Mouse (Mus musculus): ENCODE measurements around the gene Egr2. TPM values are rescaled to one million over a fixed set of nuclear protein-coding genes. Genes with fewer than 3 reads are reported as not detected.

Egr2 gene
- polyA plus RNA-seq, 2 experiments = 0.01 to 0.10 TPM

DNA sequence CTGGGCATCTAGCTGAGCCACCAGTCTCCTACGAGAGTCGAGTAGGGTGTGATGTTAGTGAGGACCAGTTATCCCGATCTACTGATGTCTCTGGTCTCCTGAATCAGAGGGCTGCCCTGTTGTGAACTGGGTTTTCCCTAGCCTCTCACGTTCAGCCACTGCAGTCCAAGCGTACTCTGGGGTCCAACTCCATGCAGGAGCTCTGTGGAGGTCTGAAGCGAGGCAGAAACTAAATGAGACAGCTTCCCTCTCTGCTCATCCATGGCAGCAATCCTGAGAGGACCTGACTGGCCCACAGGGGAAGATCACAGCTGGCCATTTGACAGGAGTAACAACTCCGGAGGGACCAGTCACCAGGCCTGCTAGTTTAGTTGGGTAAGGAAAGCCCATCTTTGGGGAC, 10.6 kb upstream of the Egr2 start:
- no peak overlapping the region for H3K4me3 ChIP-seq (ENCODE audit: insufficient read depth in 1 of 2, low read depth in 2 of 2, low read length in 2 of 2)
- no peak overlapping the region for H3K9ac ChIP-seq (replicated peaks)
- 61% methylated on average over 7 of the region's 7 CpGs for WGBS (ENCODE audit: insufficient replicate concordance)
- ATAC-seq (ENCODE audit: insufficient read depth) (no peak), DNase-seq (ENCODE audit: low read depth in 3 of 3, low spot score in 3 of 3) (no peak)
- no peaks in the 10 kb centered on the region for H3K4me1 ChIP-seq (replicated peaks; ENCODE audit: control insufficient read depth in 2 of 2, insufficient read depth in 2 of 2, low read length in 1 of 2)
- no peak overlapping the region for H3K4me2 ChIP-seq (ENCODE audit: low read depth)
- no peaks in the 10 kb centered on the region for H3K36me3 ChIP-seq (replicated peaks; ENCODE audit: control insufficient read depth, insufficient read depth, low read depth)
- no peak overlapping the region for H3K27ac ChIP-seq
- TF ChIP-seq EP300 (IDR thresholded peaks at IDR 0.05; ENCODE audit: low read depth) = no peak
- TF ChIP-seq CTCF (IDR thresholded peaks at IDR 0.05; ENCODE audit: low read depth) = no peak
- no peaks in the 10 kb centered on the region for H3K27me3 ChIP-seq (ENCODE audit: control insufficient read depth, insufficient read depth, low read length)
- H3K9me3 ChIP-seq (ENCODE audit: control insufficient read depth, low read length) = no peaks in the 10 kb centered on the region

- ATAC-seq (ENCODE audit: insufficient read depth) = no peak
- 67% methylated on average over 9 of the region's 9 CpGs for WGBS (ENCODE audit: insufficient replicate concordance)
- Histone ChIP-seq H3K4me2 (ENCODE audit: low read depth) (no peak overlapping the region), H3K36me3 (replicated peaks; ENCODE audit: control insufficient read depth, insufficient read depth, low read depth) (no peaks in the 10 kb centered on the region), H3K4me3 (ENCODE audit: insufficient read depth in 1 of 2, low read depth in 2 of 2, low read length in 2 of 2) (no peak overlapping the region), H3K9ac (replicated peaks) (no peak overlapping the region), H3K4me1 (replicated peaks; ENCODE audit: control insufficient read depth in 2 of 2, insufficient read depth in 2 of 2, low read length in 1 of 2) (no peaks in the 10 kb centered on the region), H3K9me3 (ENCODE audit: control insufficient read depth, low read length) (no peaks in the 10 kb centered on the region), H3K27ac (no peak overlapping the region), H3K27me3 (ENCODE audit: control insufficient read depth, insufficient read depth, low read length) (no peaks in the 10 kb centered on the region; the same call in 1 of the 2 replicates)
- no peak for DNase-seq (ENCODE audit: low read depth in 3 of 3, low spot score in 3 of 3)
- TF ChIP-seq EP300 (IDR thresholded peaks at IDR 0.05; ENCODE audit: low read depth) = no peak
- no peak for TF ChIP-seq CTCF (IDR thresholded peaks at IDR 0.05; ENCODE audit: low read depth)
Observed at GRCm38 (mm10) chr10:67526435-67526834, 8.8 kb upstream of the Egr2 start.

DNA sequence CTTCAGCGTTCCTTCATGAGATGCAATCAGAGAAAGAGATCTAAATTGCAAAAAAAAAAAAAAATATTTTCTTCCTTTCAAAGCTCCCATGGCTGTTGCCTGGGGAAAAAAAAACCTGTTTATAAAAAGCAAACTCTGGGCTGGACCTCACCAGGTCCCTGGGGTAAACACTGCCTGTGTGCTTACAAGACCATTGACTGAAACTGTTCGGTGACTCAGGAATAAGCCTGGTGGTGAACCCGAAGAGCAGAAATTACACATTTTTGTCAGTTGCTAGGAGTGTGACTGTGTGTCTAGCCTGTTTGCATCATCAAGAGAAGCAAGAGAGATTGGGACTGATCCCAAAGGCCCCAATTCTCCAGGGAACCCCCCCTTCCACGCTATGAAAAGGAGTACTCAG, 5.5 kb upstream of the Egr2 start:
- 71% methylated on average over 4 of the region's 4 CpGs for WGBS (ENCODE audit: insufficient replicate concordance)
- H3K27ac ChIP-seq = no peak overlapping the region
- H3K4me1 ChIP-seq (replicated peaks; ENCODE audit: control insufficient read depth in 2 of 2, insufficient read depth in 2 of 2, low read length in 1 of 2) = no peaks in the 10 kb centered on the region
- H3K9ac ChIP-seq (replicated peaks) = no peak overlapping the region
- TF ChIP-seq CTCF (IDR thresholded peaks at IDR 0.05; ENCODE audit: low read depth) (no peak), EP300 (IDR thresholded peaks at IDR 0.05; ENCODE audit: low read depth) (no peak)
- H3K4me2 ChIP-seq (ENCODE audit: low read depth) = no peak overlapping the region
- H3K4me3 ChIP-seq (ENCODE audit: insufficient read depth in 1 of 2, low read depth in 2 of 2, low read length in 2 of 2) = no peak overlapping the region
- ATAC-seq (ENCODE audit: insufficient read depth) (no peak), DNase-seq (ENCODE audit: low read depth in 3 of 3, low spot score in 3 of 3) (no peak)
- H3K36me3 ChIP-seq (replicated peaks; ENCODE audit: control insufficient read depth, insufficient read depth, low read depth) = no peaks in the 10 kb centered on the region
- no peaks in the 10 kb centered on the region for H3K9me3 ChIP-seq (ENCODE audit: control insufficient read depth, low read length)
- H3K27me3 ChIP-seq (ENCODE audit: control insufficient read depth, insufficient read depth, low read length) = peaks cover 18% of the 10 kb centered on the region

DNA sequence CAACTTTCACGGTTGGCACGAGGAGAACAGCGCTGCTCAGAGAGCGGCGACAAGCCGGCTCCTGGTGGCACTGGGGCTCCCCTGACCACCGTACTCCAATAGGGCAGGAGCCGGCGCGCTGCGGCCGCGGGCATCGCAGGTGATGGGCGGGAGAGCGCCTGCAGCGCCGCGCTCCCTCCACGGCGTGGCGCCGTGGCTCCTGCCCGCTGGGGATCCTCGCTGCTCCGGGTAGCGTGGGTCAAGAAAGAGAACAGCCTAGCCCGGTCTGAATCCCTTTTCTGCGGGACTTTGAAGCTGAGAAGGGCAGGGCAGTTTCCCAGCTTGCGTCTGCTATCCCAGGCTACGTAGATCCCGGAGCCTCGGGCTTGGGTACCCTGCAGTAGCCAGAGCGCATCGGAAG, 697 bp downstream of the Egr2 start:
- TF ChIP-seq EP300 (IDR thresholded peaks at IDR 0.05; ENCODE audit: low read depth) (no peak), CTCF (IDR thresholded peaks at IDR 0.05; ENCODE audit: low read depth) (peak; percentile 72)
- ATAC-seq (ENCODE audit: insufficient read depth) (no peak), DNase-seq (ENCODE audit: low read depth in 3 of 3, low spot score in 3 of 3) (peak in 1 of 3 experiments; percentile 12)
- no peak overlapping the region for H3K27ac ChIP-seq
- no peaks in the 10 kb centered on the region for H3K4me1 ChIP-seq (replicated peaks; ENCODE audit: control insufficient read depth in 2 of 2, insufficient read depth in 2 of 2, low read length in 1 of 2)
- H3K27me3 ChIP-seq (ENCODE audit: control insufficient read depth, insufficient read depth, low read length) = peaks cover 75% of the 10 kb centered on the region
- H3K9me3 ChIP-seq (ENCODE audit: control insufficient read depth, low read length) = no peaks in the 10 kb centered on the region
- H3K4me2 ChIP-seq (ENCODE audit: low read depth) = peak overlapping the region; percentile 76
- no peak overlapping the region for H3K9ac ChIP-seq (replicated peaks)
- no peaks in the 10 kb centered on the region for H3K36me3 ChIP-seq (replicated peaks; ENCODE audit: control insufficient read depth, insufficient read depth, low read depth)
- WGBS (ENCODE audit: insufficient replicate concordance) = under 1% methylated on average over 35 of the region's 35 CpGs
- H3K4me3 ChIP-seq (ENCODE audit: insufficient read depth in 1 of 2, low read depth in 2 of 2, low read length in 2 of 2) = peak overlapping the region; percentile 19 to 69; a peak in 3 of 4 replicates

- Histone ChIP-seq H3K27me3 (ENCODE audit: control insufficient read depth, insufficient read depth, low read length) (peaks cover 80% of the 10 kb centered on the region), H3K27ac (no peak overlapping the region), H3K4me2 (ENCODE audit: low read depth) (peak overlapping the region; percentile 76), H3K9me3 (ENCODE audit: control insufficient read depth, low read length) (no peaks in the 10 kb centered on the region), H3K9ac (replicated peaks) (no peak overlapping the region), H3K36me3 (replicated peaks; ENCODE audit: control insufficient read depth, insufficient read depth, low read depth) (no peaks in the 10 kb centered on the region), H3K4me1 (replicated peaks; ENCODE audit: control insufficient read depth in 2 of 2, insufficient read depth in 2 of 2, low read length in 1 of 2) (no peaks in the 10 kb centered on the region), H3K4me3 (ENCODE audit: insufficient read depth in 1 of 2, low read depth in 2 of 2, low read length in 2 of 2) (peak overlapping the region; percentile 64 to 69)
- WGBS (ENCODE audit: insufficient replicate concordance) = under 1% methylated on average over 25 of the region's 32 CpGs
- ATAC-seq (ENCODE audit: insufficient read depth) = peak; percentile 17; the same call in 1 of the 2 replicates
- no peak for TF ChIP-seq EP300 (IDR thresholded peaks at IDR 0.05; ENCODE audit: low read depth)
- no peak for TF ChIP-seq CTCF (IDR thresholded peaks at IDR 0.05; ENCODE audit: low read depth)
- no peak for DNase-seq (ENCODE audit: low read depth in 3 of 3, low spot score in 3 of 3)
Observed at GRCm38 (mm10) chr10:67536621-67537141, 1.4 kb downstream of the Egr2 start.
